Mouse (Mus musculus) hindbrain, embryonic 15.5 days (tissue): Measurements from ENCODE around the gene Dlgap1. TPM values are rescaled to one million over a fixed set of nuclear protein-coding genes. Genes with fewer than 3 reads are reported as not detected.

Experiments
- ATAC-seq: fragments of 200-750 bp; cut with Nextera tagmentation; 2 replicates; pipeline ENCODE4 v1.8.0; 2017; ENCODE audit warnings: low read depth, moderate number of reproducible peaks, moderate TSS enrichment; ENCODE audit not compliant: low FRiP score
- H3K27ac ChIP-seq: fragments of 300-500 bp; sonication (generic); replicated peaks from 2 replicates; pipeline ENCODE4 v1.5.1; 2015; ENCODE audit warnings: mild to moderate bottlenecking, inconsistent platforms
- H3K27me3 ChIP-seq: fragments of 300-500 bp; sonication (generic); 2 replicates; pipeline ENCODE4 v1.6.1; 2015; ENCODE audit warnings: control low read depth, inconsistent platforms
- H3K36me3 ChIP-seq: fragments of 300-500 bp; sonication (generic); 2 replicates; pipeline ENCODE4 v1.6.1; 2015; ENCODE audit warnings: control low read depth, inconsistent platforms
- H3K4me1 ChIP-seq: fragments of 300-500 bp; sonication (generic); replicated peaks from 2 replicates; pipeline ENCODE4 v1.6.1; 2015; ENCODE audit warnings: control low read depth, inconsistent platforms
- H3K4me2 ChIP-seq: fragments of 300-500 bp; sonication (generic); 2 replicates; pipeline ENCODE4 v1.6.1; 2015; ENCODE audit warnings: moderate library complexity, mild to moderate bottlenecking, inconsistent platforms
- H3K4me3 ChIP-seq: fragments of 300-500 bp; sonication (generic); 2 replicates; pipeline ENCODE4 v1.5.1; 2015; ENCODE audit warnings: mild to moderate bottlenecking, inconsistent platforms
- H3K9ac ChIP-seq: fragments of 300-500 bp; sonication (generic); 2 replicates; pipeline ENCODE4 v1.6.1; 2015; ENCODE audit warnings: inconsistent platforms
- H3K9me3 ChIP-seq: fragments of 300-500 bp; sonication (generic); 2 replicates; pipeline ENCODE4 v1.6.1; 2016; ENCODE audit warnings: control low read depth, inconsistent platforms
- WGBS: fragments of 180-500 bp; shearing (Covaris S2); methylation state at CpG from one replicate; pipeline ENCODE4 v1.1.7; 2015; 5-methylcytosine and 5-hydroxymethylcytosine counted together
- microRNA counts: library from miRNA; unstranded; fragments of <30 nt; microRNA quantifications from one replicate; lab custom pipeline; 2016
- microRNA-seq: library from miRNA; unstranded; fragments of <30 nt; microRNA quantifications from one replicate; pipeline ENCODE4, GENCODE M21; 2016
- polyA plus RNA-seq: library from polyadenylated mRNA; unstranded; fragments of >200 nt; fragmentation: Nextera tagmentation; extraction: Ambion mirVana; gene quantifications from 2 replicates; pipeline ENCODE4 v1.2.1, GENCODE M21; 2015

Gene Dlgap1
- polyA plus RNA-seq, 1 experiment from 2014 or later: 39.5 TPM

DNA sequence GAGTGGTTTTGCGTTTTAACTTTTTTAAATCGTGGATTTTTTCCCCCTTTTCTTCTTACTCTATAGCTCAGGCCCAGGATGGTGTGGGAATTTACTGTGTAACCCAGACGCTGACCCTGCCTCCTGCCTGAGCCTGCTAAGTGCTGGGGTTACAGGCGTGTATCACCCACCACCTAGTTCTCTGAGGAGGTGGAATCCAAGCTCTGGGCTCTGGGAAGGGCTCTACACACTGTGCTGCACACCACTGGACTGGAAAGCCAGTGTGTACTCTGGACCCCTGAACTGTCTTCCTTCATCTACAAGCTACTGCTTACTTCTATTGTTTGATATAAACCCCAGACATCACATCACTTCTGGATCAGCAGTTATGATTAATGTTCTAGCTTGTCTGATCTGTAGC is 889.9 kb downstream of the Dlgap1 start:
- ATAC-seq: no peak
- no peak overlapping the region for H3K9ac ChIP-seq
- no peaks in the 10 kb centered on the region for H3K36me3 ChIP-seq
- no peak overlapping the region for H3K27ac ChIP-seq
- H3K4me1 ChIP-seq: peaks cover 4% of the 10 kb centered on the region; the same call in 1 of the 2 replicates
- peaks cover 5% of the 10 kb centered on the region; the same call in 1 of the 2 replicates for H3K27me3 ChIP-seq
- H3K9me3 ChIP-seq: no peaks in the 10 kb centered on the region
- no peak overlapping the region for H3K4me2 ChIP-seq
- WGBS: 84% methylated on average over 4 of the region's 4 CpGs
- no peak overlapping the region for H3K4me3 ChIP-seq

DNA sequence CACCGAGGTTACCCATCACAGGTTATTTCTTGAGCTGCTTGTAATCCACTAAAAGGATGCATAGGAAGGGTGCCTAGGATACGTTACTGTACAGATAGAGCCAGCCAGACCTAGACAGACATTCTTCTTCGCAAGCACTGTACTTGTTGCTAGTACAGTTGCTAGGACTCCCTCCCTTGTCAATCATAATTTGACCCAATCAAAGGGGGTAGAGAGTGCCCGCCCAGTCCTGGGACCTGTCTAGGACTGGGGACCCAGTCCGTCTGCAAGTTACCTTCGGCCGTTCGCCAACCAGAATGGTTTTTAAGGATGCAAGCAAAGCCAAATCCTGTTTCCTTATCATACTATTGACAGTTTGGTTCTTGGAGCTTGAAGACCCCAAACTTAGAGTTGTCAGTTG is 895.2 kb downstream of the Dlgap1 start:
- Histone ChIP-seq H3K4me1 (no peaks in the 10 kb centered on the region), H3K27ac (no peak overlapping the region), H3K36me3 (no peaks in the 10 kb centered on the region), H3K4me3 (no peak overlapping the region), H3K4me2 (no peak overlapping the region), H3K9ac (no peak overlapping the region), H3K27me3 (no peaks in the 10 kb centered on the region), H3K9me3 (no peaks in the 10 kb centered on the region)
- no peak for ATAC-seq
- WGBS: 97% methylated on average over 8 of the region's 8 CpGs

DNA sequence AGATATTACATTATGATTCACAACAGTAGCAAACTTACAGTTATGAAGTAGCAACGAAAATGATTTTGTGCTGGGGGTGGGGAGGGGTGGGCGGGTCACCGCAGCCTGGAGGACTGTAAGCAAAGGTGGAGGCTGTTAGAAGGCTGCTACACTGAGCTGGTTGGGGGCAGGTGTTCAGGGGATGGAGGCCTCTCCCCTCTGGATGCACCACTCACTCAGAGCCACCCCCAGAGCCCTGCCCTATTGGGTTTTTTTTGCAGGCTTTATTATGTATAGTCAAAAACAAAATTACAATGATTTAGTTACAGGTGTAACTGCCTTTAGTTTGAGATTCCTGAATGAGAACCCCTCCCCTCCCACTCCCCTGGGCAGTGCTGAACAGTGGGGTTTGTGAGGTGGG is 895.8 kb downstream of the Dlgap1 start:
- 80% methylated on average over 3 of the region's 3 CpGs for WGBS
- Histone ChIP-seq H3K36me3 (no peaks in the 10 kb centered on the region), H3K27me3 (no peaks in the 10 kb centered on the region), H3K4me3 (no peak overlapping the region), H3K4me1 (no peaks in the 10 kb centered on the region), H3K4me2 (no peak overlapping the region), H3K27ac (no peak overlapping the region), H3K9me3 (no peaks in the 10 kb centered on the region), H3K9ac (no peak overlapping the region)
- no peak for ATAC-seq

DNA sequence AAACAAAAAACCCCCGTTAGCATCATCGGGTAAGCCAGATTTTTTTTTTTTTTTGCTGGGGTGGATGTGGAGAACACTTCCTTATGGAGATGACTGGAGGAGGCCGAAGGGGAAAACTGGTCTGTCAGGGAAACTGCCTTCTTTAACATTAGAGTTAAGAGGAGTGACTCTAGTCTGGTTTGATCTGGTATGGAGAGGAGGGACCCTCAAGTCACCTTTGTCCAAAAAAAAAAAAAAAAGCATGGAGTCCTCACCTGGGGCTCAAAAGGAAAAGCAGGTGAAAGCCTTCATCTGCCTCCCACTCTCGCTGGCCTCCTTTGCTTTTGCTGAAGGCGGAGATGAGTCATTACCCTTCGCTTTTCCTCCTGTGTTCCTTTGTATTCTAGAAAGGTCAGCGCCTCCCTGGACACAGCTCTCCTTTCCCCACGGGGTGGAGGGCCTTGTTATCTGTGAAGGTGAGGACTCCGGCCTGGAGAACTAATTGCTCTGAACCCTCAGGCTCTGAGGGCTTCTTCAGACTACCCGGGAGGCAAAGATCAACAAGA is 896.3 kb downstream of the Dlgap1 start:
- Histone ChIP-seq H3K4me3 (no peak overlapping the region), H3K27me3 (no peaks in the 10 kb centered on the region), H3K4me1 (no peaks in the 10 kb centered on the region), H3K4me2 (no peak overlapping the region), H3K9ac (no peak overlapping the region), H3K36me3 (no peaks in the 10 kb centered on the region), H3K9me3 (no peaks in the 10 kb centered on the region), H3K27ac (no peak overlapping the region)
- WGBS: 89% methylated on average over 10 of the region's 10 CpGs
- ATAC-seq: no peak

DNA sequence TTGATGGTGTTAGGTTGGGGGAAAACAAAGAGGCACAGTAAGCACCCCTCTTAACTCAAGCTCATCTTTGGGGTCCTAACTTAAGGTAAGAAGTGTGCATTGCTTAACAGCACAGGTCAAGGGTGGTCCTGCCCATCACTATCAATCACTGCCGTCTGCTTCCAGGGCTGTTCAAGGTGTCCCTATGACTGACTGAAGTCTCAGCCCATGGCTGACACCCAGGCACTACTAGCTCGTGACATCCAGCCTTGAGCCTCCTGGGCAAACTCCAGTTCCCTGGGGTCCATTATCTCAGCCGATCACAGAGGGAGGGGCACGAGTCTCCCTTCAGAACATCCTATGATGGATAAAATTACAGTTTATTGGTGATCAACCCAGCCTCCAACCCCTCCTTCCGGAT is 897.2 kb downstream of the Dlgap1 start:
- WGBS: 92% methylated on average over 5 of the region's 5 CpGs
- Histone ChIP-seq H3K4me2 (no peak overlapping the region), H3K4me1 (no peaks in the 10 kb centered on the region), H3K9ac (no peak overlapping the region), H3K4me3 (no peak overlapping the region), H3K9me3 (no peaks in the 10 kb centered on the region), H3K27me3 (no peaks in the 10 kb centered on the region), H3K36me3 (no peaks in the 10 kb centered on the region), H3K27ac (no peak overlapping the region)
- ATAC-seq: no peak

DNA sequence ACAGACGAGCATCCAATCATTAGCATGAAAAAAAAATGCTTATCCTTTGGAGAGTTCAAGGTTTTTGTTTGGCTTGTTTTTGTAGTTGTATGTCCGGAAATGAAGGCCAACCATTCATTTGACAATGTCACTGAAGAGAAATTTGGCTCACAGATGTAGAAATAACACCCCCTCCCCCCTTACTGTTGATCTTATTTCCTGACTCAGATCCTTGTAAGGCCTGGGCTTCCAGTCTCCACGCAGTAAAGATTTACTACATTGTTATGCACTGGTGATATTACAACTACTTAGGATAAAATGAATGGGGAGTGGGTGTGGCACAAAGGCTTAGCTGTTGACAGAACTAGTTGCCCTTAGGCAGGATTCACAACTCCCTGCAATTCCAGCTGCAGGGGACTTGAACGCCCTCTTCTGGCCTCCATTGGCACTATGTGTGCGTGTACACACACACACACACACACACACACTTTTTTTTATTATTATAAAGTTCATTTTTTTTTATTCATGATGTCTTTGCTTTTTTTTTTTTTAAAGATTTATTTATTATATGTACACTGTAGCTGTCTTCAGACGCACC is 897.8 kb downstream of the Dlgap1 start:
- Histone ChIP-seq H3K9me3 (no peaks in the 10 kb centered on the region), H3K36me3 (no peaks in the 10 kb centered on the region), H3K4me2 (no peak overlapping the region), H3K4me1 (no peaks in the 10 kb centered on the region), H3K27ac (no peak overlapping the region), H3K27me3 (no peaks in the 10 kb centered on the region), H3K9ac (no peak overlapping the region), H3K4me3 (no peak overlapping the region)
- no peak for ATAC-seq
- WGBS: 89% methylated on average over 6 of the region's 6 CpGs

DNA sequence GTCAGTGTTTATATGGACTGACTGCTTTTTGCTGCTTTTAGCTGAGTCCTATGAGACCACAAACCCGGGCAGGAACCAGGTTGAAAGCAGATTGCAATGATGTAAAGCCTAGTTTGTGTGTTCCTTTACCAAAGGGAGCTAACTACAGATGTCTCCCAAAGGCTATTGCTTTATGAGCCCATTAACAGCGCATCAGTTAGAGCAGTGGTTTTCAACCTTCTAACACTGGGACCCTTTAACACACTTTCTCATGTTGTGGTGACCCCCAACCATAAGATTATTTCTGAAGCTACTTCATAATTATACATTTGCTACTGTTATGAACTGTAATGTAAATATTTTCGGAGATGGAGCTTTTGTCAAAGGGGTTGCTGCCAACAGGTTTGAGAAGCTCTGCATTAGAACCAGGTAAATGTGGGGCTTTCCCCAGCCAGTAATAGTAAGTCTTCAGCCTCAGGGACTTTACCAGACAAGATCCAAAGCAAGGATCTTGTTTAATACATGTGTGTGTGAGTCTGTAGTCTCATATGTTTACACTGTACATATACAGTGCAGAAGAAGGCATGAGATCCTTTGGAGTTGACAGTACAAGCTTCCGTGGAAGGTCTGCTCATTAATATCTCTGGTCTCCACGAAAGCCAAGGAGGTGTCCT is 899.8 kb downstream of the Dlgap1 start:
- ATAC-seq: no peak
- Histone ChIP-seq H3K4me2 (no peak overlapping the region), H3K9me3 (no peaks in the 10 kb centered on the region), H3K27ac (no peak overlapping the region), H3K4me1 (peaks cover 15% of the 10 kb centered on the region), H3K27me3 (no peaks in the 10 kb centered on the region), H3K9ac (no peak overlapping the region), H3K36me3 (no peaks in the 10 kb centered on the region), H3K4me3 (no peak overlapping the region)
- 93% methylated on average over 5 of the region's 5 CpGs for WGBS

DNA sequence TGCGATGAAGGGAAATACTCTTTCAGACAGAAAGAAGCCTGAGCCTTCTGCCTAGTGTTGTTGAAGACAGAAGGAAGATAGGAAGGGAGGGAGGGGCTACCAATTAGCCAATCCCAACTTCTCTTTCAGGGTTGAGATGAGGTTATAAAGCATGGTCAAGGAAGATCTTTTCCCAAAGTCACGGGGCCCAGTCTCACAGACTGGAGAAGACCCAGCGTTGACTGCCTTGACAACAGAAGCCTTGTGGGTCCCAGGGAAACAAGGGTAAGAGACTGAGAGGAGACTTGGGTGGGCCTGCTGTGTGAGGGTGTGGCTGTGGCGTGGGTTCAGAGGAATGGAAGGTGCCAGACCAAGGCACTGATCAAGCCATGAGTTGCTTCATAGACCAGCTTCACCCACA is 901.7 kb downstream of the Dlgap1 start:
- H3K27ac ChIP-seq: no peak overlapping the region
- no peak for ATAC-seq
- no peaks in the 10 kb centered on the region for H3K9me3 ChIP-seq
- no peak overlapping the region for H3K4me3 ChIP-seq
- no peaks in the 10 kb centered on the region for H3K36me3 ChIP-seq
- H3K9ac ChIP-seq: no peak overlapping the region
- H3K4me2 ChIP-seq: no peak overlapping the region
- WGBS: 94% methylated on average over 4 of the region's 4 CpGs
- no peaks in the 10 kb centered on the region for H3K27me3 ChIP-seq
- peaks cover 18% of the 10 kb centered on the region for H3K4me1 ChIP-seq

MicroRNA genes within 50 kb of the gene (microRNA counts, 519-probe panel; counts per million panel counts)
- not detected for microRNA mmu-miR-1195 (lab: Ali Mortazavi, UCI)

Small RNA genes lying within 50 kb of the gene (microRNA-seq; reads per million reads assigned to microRNA genes)
- not detected for gene Mir1195
